Mouse (Mus musculus) MEL (cell line): Measurements from ENCODE around the gene Sec13. TPM values are rescaled to one million over a fixed set of nuclear protein-coding genes. Genes with fewer than 3 reads are reported as not detected.
A peak's percentile ranks its signal among the peaks of the same experiment; 100 is the strongest.

ENCODE experiments used
- DNase-seq: peaks from one replicate; pipeline ENCODE4 v3.0.0; 2011; ENCODE audit warnings: low read depth, low spot score
- H3K27ac ChIP-seq: 2 replicates; pipeline ENCODE4 v1.5.1; 2012; ENCODE audit warnings: low read depth, mild to moderate bottlenecking, control low read depth, low read length, moderate library complexity; ENCODE audit not compliant: control insufficient read depth
- H3K27me3 ChIP-seq, 2 experiments: fragments of 150-350 bp in 1 of 2; sonication (generic) in 1 of 2; 2 replicates each; pipeline ENCODE4 v1.6.1; 2012; ENCODE audit warnings: low read length in 2 of 2, mild to moderate bottlenecking in 2 of 2, improper control_type of control experiment in 1 of 2, moderate library complexity in 1 of 2; ENCODE audit not compliant: insufficient read depth in 2 of 2, control insufficient read depth in 1 of 2
- H3K36me3 ChIP-seq, 2 experiments: 2 replicates each; pipeline ENCODE4 v1.6.1; 2012 to 2014; ENCODE audit warnings: low read length in 2 of 2, improper control_type of control experiment in 1 of 2, inconsistent platforms in 1 of 2, mild to moderate bottlenecking in 1 of 2; ENCODE audit not compliant: insufficient read depth in 2 of 2, control insufficient read depth in 1 of 2
- H3K4me1 ChIP-seq, 2 experiments: fragments of 150-350 bp in 1 of 2; sonication (generic) in 1 of 2; 2 replicates each; pipeline ENCODE4 v1.6.1; 2012; ENCODE audit warnings: low read length in 2 of 2, improper control_type of control experiment in 1 of 2, mild to moderate bottlenecking in 1 of 2; ENCODE audit not compliant: insufficient read depth in 2 of 2, control insufficient read depth in 1 of 2
- H3K4me3 ChIP-seq, 2 experiments: fragments of 150-350 bp in 1 of 2; sonication (generic) in 1 of 2; 2 replicates each; pipeline ENCODE4 v1.5.1; 2012; ENCODE audit warnings: low read depth in 2 of 2, low read length in 2 of 2, mild to moderate bottlenecking in 2 of 2, moderate library complexity in 2 of 2, control low read depth in 1 of 2, improper control_type of control experiment in 1 of 2; ENCODE audit not compliant: control insufficient read depth in 1 of 2, insufficient read depth in 1 of 2
- H3K79me2 ChIP-seq: 2 replicates; pipeline ENCODE4 v1.6.1; 2012; ENCODE audit warnings: mild to moderate bottlenecking, low read length, moderate library complexity; ENCODE audit not compliant: control insufficient read depth, poor library complexity, insufficient read depth
- H3K9ac ChIP-seq: 2 replicates; pipeline ENCODE4 v1.6.1; 2012; ENCODE audit warnings: low read depth, mild to moderate bottlenecking, control low read depth, low read length, moderate library complexity; ENCODE audit not compliant: control insufficient read depth, poor library complexity, severe bottlenecking
- H3K9me3 ChIP-seq: fragments of 150-350 bp; sonication (generic); replicated peaks from 2 replicates; pipeline ENCODE4 v1.6.1; 2012; ENCODE audit warnings: mild to moderate bottlenecking, low read length, improper control_type of control experiment, moderate library complexity; ENCODE audit not compliant: insufficient read depth
- CHD2 ChIP-seq: IDR thresholded peaks from 2 replicates; pipeline ENCODE4 v1.6.1; 2011; ENCODE audit warnings: low read length, improper control_type of control experiment
- CTCF ChIP-seq, 3 experiments: IDR thresholded peaks in 2 of 3; conservative IDR thresholded peaks in 1 of 3; 2 replicates each; pipeline ENCODE4 v1.5.1; 2011 to 2012; ENCODE audit warnings: low read length in 3 of 3, low read depth in 2 of 3, mild to moderate bottlenecking in 2 of 3, improper control_type of control experiment in 1 of 3, inconsistent platforms in 1 of 3, mixed read lengths in 1 of 3, moderate library complexity in 1 of 3; ENCODE audit not compliant: control insufficient read depth in 1 of 3, insufficient read depth in 1 of 3, poor library complexity in 1 of 3, severe bottlenecking in 1 of 3
- E2F4 ChIP-seq: IDR thresholded peaks from 2 replicates; pipeline ENCODE4 v1.6.1; 2011; ENCODE audit warnings: low read depth, low read length, improper control_type of control experiment, borderline replicate concordance
- ELF1 ChIP-seq: IDR thresholded peaks from 2 replicates; pipeline ENCODE4 v1.6.1; 2014; ENCODE audit warnings: low read depth, mild to moderate bottlenecking, inconsistent platforms, low read length, improper control_type of control experiment, moderate library complexity
- ETS1 ChIP-seq: IDR thresholded peaks from 2 replicates; pipeline ENCODE4 v1.6.1; 2012; ENCODE audit warnings: low read depth, mild to moderate bottlenecking, inconsistent platforms, low read length, improper control_type of control experiment, moderate library complexity
- KAT2A ChIP-seq: conservative IDR thresholded peaks from 2 replicates; pipeline ENCODE4 v1.6.1; 2012; ENCODE audit warnings: low read depth, low read length, improper control_type of control experiment, inconsistent platforms
- MAFK ChIP-seq: IDR thresholded peaks from 2 replicates; pipeline ENCODE4 v1.6.1; 2011; ENCODE audit warnings: low read depth, mild to moderate bottlenecking, low read length, improper control_type of control experiment, borderline replicate concordance
- MAX ChIP-seq: IDR thresholded peaks from 2 replicates; pipeline ENCODE4 v1.6.1; 2011; ENCODE audit warnings: low read length, improper control_type of control experiment
- MAZ ChIP-seq: IDR thresholded peaks from 2 replicates; pipeline ENCODE4 v1.6.1; 2012; ENCODE audit warnings: low read depth, mild to moderate bottlenecking, inconsistent platforms, low read length, improper control_type of control experiment
- MEF2A ChIP-seq: IDR thresholded peaks from 2 replicates; pipeline ENCODE4 v1.6.1; 2014; ENCODE audit warnings: low read depth, mild to moderate bottlenecking, inconsistent platforms, low read length, improper control_type of control experiment; ENCODE audit not compliant: poor library complexity, insufficient replicate concordance, severe bottlenecking; ENCODE audit errors: extremely low read depth
- MYC ChIP-seq: IDR thresholded peaks from 2 replicates; pipeline ENCODE4 v1.6.1; 2011; ENCODE audit warnings: low read depth, mild to moderate bottlenecking, low read length, improper control_type of control experiment, moderate library complexity
- NRF1 ChIP-seq: IDR thresholded peaks from 2 replicates; pipeline ENCODE4 v1.6.1; 2014; ENCODE audit warnings: low read depth, mild to moderate bottlenecking, inconsistent platforms, low read length, improper control_type of control experiment, moderate library complexity; ENCODE audit not compliant: poor library complexity, insufficient read depth, severe bottlenecking
- POLR2A ChIP-seq, 2 experiments: IDR thresholded peaks; 2 replicates each; pipeline ENCODE4 v1.6.1; 2011 to 2012; ENCODE audit warnings: low read length in 2 of 2, mild to moderate bottlenecking in 2 of 2, control low read depth in 1 of 2, improper control_type of control experiment in 1 of 2, low read depth in 1 of 2, moderate library complexity in 1 of 2; ENCODE audit not compliant: control insufficient read depth in 1 of 2, insufficient read depth in 1 of 2, poor library complexity in 1 of 2
- POLR2AphosphoS2 ChIP-seq: IDR thresholded peaks from 2 replicates; pipeline ENCODE4 v1.6.1; 2011; ENCODE audit warnings: low read length, improper control_type of control experiment
- POLR2AphosphoS5 ChIP-seq: IDR thresholded peaks from 2 replicates; pipeline ENCODE4 v1.6.1; 2012; ENCODE audit warnings: low read depth, borderline replicate concordance, mild to moderate bottlenecking, inconsistent platforms, low read length, moderate library complexity, mixed read lengths
- RAD21 ChIP-seq: IDR thresholded peaks from 2 replicates; pipeline ENCODE4 v1.6.1; 2011; ENCODE audit warnings: mild to moderate bottlenecking, low read depth, low read length, improper control_type of control experiment
- SIN3A ChIP-seq: IDR thresholded peaks from 2 replicates; pipeline ENCODE4 v1.6.1; 2012; ENCODE audit warnings: low read length, improper control_type of control experiment, inconsistent platforms
- TCF12 ChIP-seq: IDR thresholded peaks from 2 replicates; pipeline ENCODE4 v1.6.1; 2014; ENCODE audit warnings: low read depth, mild to moderate bottlenecking, inconsistent platforms, low read length, improper control_type of control experiment, moderate library complexity
- UBTF ChIP-seq: IDR thresholded peaks from 2 replicates; pipeline ENCODE4 v1.6.1; 2012; ENCODE audit warnings: low read depth, mild to moderate bottlenecking, inconsistent platforms, low read length, improper control_type of control experiment, moderate library complexity, borderline replicate concordance; ENCODE audit not compliant: insufficient read depth
- ZKSCAN1 ChIP-seq: IDR thresholded peaks from 2 replicates; pipeline ENCODE4 v1.6.1; 2012; ENCODE audit warnings: low read depth, mild to moderate bottlenecking, inconsistent platforms, low read length, improper control_type of control experiment, moderate library complexity
- ZMIZ1 ChIP-seq: IDR thresholded peaks from 2 replicates; pipeline ENCODE4 v1.6.1; 2012; ENCODE audit warnings: low read depth, mild to moderate bottlenecking, inconsistent platforms, low read length, improper control_type of control experiment, moderate library complexity
- polyA plus RNA-seq, 2 experiments: library from polyadenylated mRNA; stranded (reverse) in 1 of 2; unstranded in 1 of 2; fragments of >175 nt in 1 of 2; fragments of >200 nt in 1 of 2; gene quantifications; 2 replicates each; pipeline versions ENCODE4 v1.2.1 to v1.2.4; 2012; ENCODE audit warnings: low replicate concordance in 2 of 2, low read depth in 1 of 2; ENCODE audit not compliant: insufficient read length in 2 of 2, insufficient read depth in 1 of 2, missing spikeins in 1 of 2
- total RNA-seq: library from RNA; depleted of rRNA; stranded (reverse); fragments of 300-350 nt; gene quantifications from 2 replicates; pipeline ENCODE4 v1.2.3, GENCODE M21; 2012

Sec13 gene
- total and polyA plus RNA-seq, 3 experiments = 182 to 269 (median 209) TPM

GRCm38 (mm10) chr6:113741425-113741824 is 882 bp upstream of the Sec13 start:
- peaks cover 5 to 7% of the 10 kb centered on the region in 2 experiments; a peak in 2 of 4 replicates for H3K36me3 ChIP-seq
- no peak overlapping the region for H3K9ac ChIP-seq
- H3K27ac ChIP-seq = no peak overlapping the region
- DNase-seq = peak; percentile 12
- H3K4me1 ChIP-seq = peaks cover 0 to 9% of the 10 kb centered on the region in 2 experiments; a peak in 3 of 4 replicates
- peaks cover 28% of the 10 kb centered on the region for H3K79me2 ChIP-seq
- peaks cover 4 to 5% of the 10 kb centered on the region in 2 experiments; a peak in 3 of 4 replicates for H3K27me3 ChIP-seq
- TF ChIP-seq MEF2A = no peak
- TF ChIP-seq CTCF (IDR thresholded peaks at IDR 0.05 in 2 of 3, conservative IDR thresholded peaks at IDR 0.05 in 1 of 3; ENCODE audit: control insufficient read depth in 1 of 3, insufficient read depth in 1 of 3, low read depth in 2 of 3, low read length in 3 of 3, poor library complexity in 1 of 3, severe bottlenecking in 1 of 3) = no peak
- H3K9me3 ChIP-seq = no peaks in the 10 kb centered on the region
- H3K4me3 ChIP-seq = no peak overlapping the region

DNA sequence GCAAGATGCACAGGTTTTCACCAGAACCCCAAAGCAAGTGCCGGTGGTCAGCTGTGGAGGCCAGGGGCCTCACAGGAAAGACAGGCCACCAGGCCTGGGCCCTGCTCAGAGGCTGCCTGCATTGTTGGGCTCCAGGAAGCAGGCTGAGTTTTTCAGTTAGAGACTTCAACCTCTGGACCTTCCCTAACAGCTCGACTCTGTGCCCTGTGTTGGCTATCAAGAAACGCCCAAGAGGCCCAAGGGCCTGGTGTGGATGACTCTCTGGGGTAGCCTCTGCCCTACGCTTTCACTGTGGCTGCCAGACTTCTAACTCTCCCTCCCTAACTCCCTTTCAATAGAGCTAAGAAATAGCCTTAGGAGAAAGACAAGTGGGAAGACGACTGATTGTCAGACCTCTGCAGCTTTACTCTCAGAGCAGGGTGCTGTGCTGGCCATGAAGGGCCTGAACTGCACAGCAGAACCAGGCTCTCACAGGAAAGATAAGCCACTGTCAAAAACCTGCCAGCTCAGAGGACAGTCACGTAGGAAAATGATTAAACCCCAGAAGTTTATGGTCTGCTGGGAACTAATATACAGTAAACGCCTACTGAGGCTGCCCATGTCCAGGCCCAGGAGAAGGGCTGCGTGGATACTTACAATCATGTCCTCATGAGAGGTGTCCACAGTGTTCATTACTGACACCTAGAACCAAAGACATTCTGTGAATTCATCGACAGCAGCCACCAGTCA is 3.1 kb downstream of the Sec13 start:
- peaks cover 28% of the 10 kb centered on the region for H3K79me2 ChIP-seq
- H3K9me3 ChIP-seq = no peaks in the 10 kb centered on the region
- H3K4me3 ChIP-seq = no peak overlapping the region
- TF ChIP-seq ELF1 (no peak), POLR2A (IDR thresholded peaks at IDR 0.05; ENCODE audit: control insufficient read depth in 1 of 2, insufficient read depth in 1 of 2, low read depth in 1 of 2, low read length in 2 of 2, poor library complexity in 1 of 2) (no peak), POLR2AphosphoS5 (no peak), MAZ (no peak), TCF12 (no peak), UBTF (no peak), KAT2A (no peak), POLR2AphosphoS2 (no peak), SIN3A (no peak), E2F4 (no peak), RAD21 (no peak), ETS1 (no peak), MYC (no peak), CTCF (IDR thresholded peaks at IDR 0.05 in 2 of 3, conservative IDR thresholded peaks at IDR 0.05 in 1 of 3; ENCODE audit: control insufficient read depth in 1 of 3, insufficient read depth in 1 of 3, low read depth in 2 of 3, low read length in 3 of 3, poor library complexity in 1 of 3, severe bottlenecking in 1 of 3) (no peak), NRF1 (no peak), CHD2 (no peak), MAFK (no peak), MAX (no peak), ZKSCAN1 (no peak), ZMIZ1 (no peak)
- TF ChIP-seq, all 39 proteins: peak for 0
- no peak overlapping the region for H3K9ac ChIP-seq
- peaks cover 0 to 9% of the 10 kb centered on the region in 2 experiments; a peak in 3 of 4 replicates for H3K4me1 ChIP-seq
- DNase-seq = no peak
- no peak overlapping the region for H3K27ac ChIP-seq
- H3K36me3 ChIP-seq = peaks cover 9 to 11% of the 10 kb centered on the region in 2 experiments
- H3K27me3 ChIP-seq = no peaks in the 10 kb centered on the region
